Mouse (Mus musculus) ES-Bruce4 (cell line): ENCODE measurements around the gene Ap3d1. TPM values are rescaled to one million over a fixed set of nuclear protein-coding genes. Genes with fewer than 3 reads are reported as not detected.

ENCODE experiments used
- H3K27ac ChIP-seq: 2 replicates; pipeline ENCODE4 v1.5.1; 2012; ENCODE audit warnings: low read length, inconsistent platforms; ENCODE audit not compliant: insufficient read depth
- H3K27me3 ChIP-seq: 2 replicates; pipeline ENCODE4 v1.6.1; 2012; ENCODE audit warnings: mild to moderate bottlenecking, low read length, inconsistent platforms; ENCODE audit not compliant: control insufficient read depth, poor library complexity, insufficient read depth, severe bottlenecking
- H3K36me3 ChIP-seq: 2 replicates; pipeline ENCODE4 v1.6.1; 2012; ENCODE audit warnings: inconsistent platforms, mild to moderate bottlenecking, low read length, moderate library complexity; ENCODE audit not compliant: control insufficient read depth, poor library complexity, insufficient read depth, severe bottlenecking
- H3K4me1 ChIP-seq: one replicate; pipeline ENCODE4 v1.8.1; 2011; ENCODE audit warnings: low read length; ENCODE audit not compliant: control insufficient read depth, insufficient read depth
- H3K4me3 ChIP-seq: 2 replicates; pipeline ENCODE4 v1.5.1; 2011; ENCODE audit warnings: low read depth, mild to moderate bottlenecking, low read length
- H3K9ac ChIP-seq: 2 replicates; pipeline ENCODE4 v1.6.1; 2012; ENCODE audit warnings: low read depth, mild to moderate bottlenecking, inconsistent platforms; ENCODE audit not compliant: poor library complexity, severe bottlenecking
- H3K9me3 ChIP-seq: replicated peaks from 2 replicates; pipeline ENCODE4 v1.6.1; 2012; ENCODE audit warnings: mild to moderate bottlenecking, low read length, inconsistent platforms; ENCODE audit not compliant: control insufficient read depth, poor library complexity, insufficient read depth, severe bottlenecking
- CTCF ChIP-seq: IDR thresholded peaks from one replicate; pipeline ENCODE4 v1.8.1; 2011; ENCODE audit warnings: low read depth, low read length
- EP300 ChIP-seq: IDR thresholded peaks from 2 replicates; pipeline ENCODE4 v1.6.1; 2011; ENCODE audit warnings: low read depth, low read length; ENCODE audit not compliant: insufficient read depth
- POLR2A ChIP-seq: IDR thresholded peaks from one replicate; pipeline ENCODE4 v1.8.1; 2011; ENCODE audit warnings: low read length; ENCODE audit not compliant: insufficient read depth
- polyA plus RNA-seq: library from polyadenylated mRNA; stranded (reverse); fragments of >200 nt; gene quantifications from 2 replicates; pipeline ENCODE4 v1.2.4, GENCODE M21; 2011; ENCODE audit warnings: low read depth; ENCODE audit not compliant: missing spikeins, insufficient read depth, insufficient read length

Gene Ap3d1
- polyA plus RNA-seq, 1 experiment = 55.2 TPM

DNA sequence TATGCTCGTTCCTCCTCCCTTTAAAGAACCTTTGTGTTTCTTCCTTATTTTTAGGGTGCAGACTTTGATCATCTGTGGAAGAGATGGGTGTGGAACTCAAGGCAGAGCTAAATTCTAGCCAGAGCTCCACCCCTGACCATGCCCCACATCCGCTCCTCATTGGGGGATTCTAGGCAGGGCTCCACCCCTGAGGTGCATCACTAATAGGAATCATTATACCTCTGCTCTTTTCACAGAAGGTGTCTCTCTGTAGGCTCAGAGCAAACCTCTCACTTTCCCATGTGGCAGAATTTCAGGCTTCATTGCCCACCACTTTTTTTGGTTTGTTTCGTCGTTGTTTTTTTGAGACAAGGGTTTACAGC is 83.2 kb downstream of the Ap3d1 start:
- H3K27me3 ChIP-seq = no peaks in the 10 kb centered on the region
- H3K27ac ChIP-seq = peak overlapping the region; percentile 70
- H3K9me3 ChIP-seq = no peaks in the 10 kb centered on the region
- H3K9ac ChIP-seq = peak overlapping the region; percentile 8
- H3K4me3 ChIP-seq = no peak overlapping the region; the same call in 1 of the 2 replicates
- TF ChIP-seq POLR2A (no peak), CTCF (no peak), EP300 (no peak)
- peaks cover 13% of the 10 kb centered on the region for H3K4me1 ChIP-seq
- no peaks in the 10 kb centered on the region for H3K36me3 ChIP-seq

DNA sequence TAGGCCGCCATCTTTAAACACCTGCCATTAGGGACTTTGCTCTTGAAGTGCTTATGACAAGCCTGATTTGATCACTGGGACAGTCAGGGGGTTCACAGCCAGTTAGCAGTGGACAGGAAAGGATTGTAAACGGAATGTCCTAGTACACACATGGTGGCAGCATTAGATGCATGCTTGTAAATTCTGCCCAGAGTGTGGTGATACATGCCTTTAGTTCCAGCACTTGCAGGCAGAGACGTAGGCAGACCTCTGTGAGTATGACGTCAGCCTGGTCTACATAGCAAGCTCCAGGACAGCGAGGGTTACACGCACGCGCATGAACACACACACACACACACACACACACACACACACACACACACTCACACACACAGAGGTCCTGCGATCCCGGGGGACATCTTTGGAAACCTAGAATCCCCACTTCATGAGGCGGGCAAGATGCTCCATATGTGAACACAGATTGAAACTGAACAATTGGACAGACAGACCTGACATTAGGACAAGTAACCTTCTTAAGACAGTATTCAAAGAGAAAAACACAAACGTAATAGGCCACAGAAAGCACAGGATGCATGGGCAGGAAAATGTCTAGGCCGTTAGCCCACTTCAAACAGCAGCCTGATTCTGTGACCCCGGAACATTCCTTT is 83.7 kb downstream of the Ap3d1 start:
- H3K4me3 ChIP-seq = no peak overlapping the region
- peak overlapping the region; percentile 70 for H3K27ac ChIP-seq
- no peaks in the 10 kb centered on the region for H3K27me3 ChIP-seq
- peaks cover 11% of the 10 kb centered on the region for H3K4me1 ChIP-seq
- TF ChIP-seq EP300 = no peak
- TF ChIP-seq POLR2A = no peak
- no peak for TF ChIP-seq CTCF
- H3K9me3 ChIP-seq = no peaks in the 10 kb centered on the region
- no peaks in the 10 kb centered on the region for H3K36me3 ChIP-seq
- 0 out of 2 replicates have a peak overlapping the region, but pooled peaks have one; percentile 21 for H3K9ac ChIP-seq

Other genes starting within 250 kb of the Ap3d1 start
- not detected in 2 replicates for gene Onecut3, start 247.4 kb downstream of the Ap3d1 start, polyA plus RNA-seq
- gene Atp8b3, start 203.1 kb downstream of the Ap3d1 start, polyA plus RNA-seq = 1.2 and 1.6 TPM in 2 replicates
- gene Rexo1, start 180.7 kb downstream of the Ap3d1 start, polyA plus RNA-seq = 29.5 and 32.8 TPM in 2 replicates
- 24.9 TPM in 2 replicates for gene Klf16, start 164.9 kb downstream of the Ap3d1 start, polyA plus RNA-seq
- 35.8 and 49.5 TPM in 2 replicates for gene Abhd17a, start 151.9 kb downstream of the Ap3d1 start, polyA plus RNA-seq
- gene Scamp4, start 139.4 kb downstream of the Ap3d1 start, polyA plus RNA-seq = 58.4 and 68.9 TPM in 2 replicates
- 3.6 and 5.4 TPM in 2 replicates for gene Adat3, start 139.4 kb downstream of the Ap3d1 start, polyA plus RNA-seq
- gene Gm49322, start 136.2 kb downstream of the Ap3d1 start, polyA plus RNA-seq = 2.4 and 2.8 TPM in 2 replicates
- 82.7 and 84.6 TPM in 2 replicates for gene Csnk1g2, start 119.4 kb downstream of the Ap3d1 start, polyA plus RNA-seq
- gene Btbd2, start 85.2 kb downstream of the Ap3d1 start, polyA plus RNA-seq = 45.6 and 47.1 TPM in 2 replicates
- gene Mknk2, start 64.2 kb downstream of the Ap3d1 start, polyA plus RNA-seq = 54.6 and 57.4 TPM in 2 replicates
- 17.5 and 19.8 TPM in 2 replicates for gene Mob3a, start 40.3 kb downstream of the Ap3d1 start, polyA plus RNA-seq
- 7.2 and 9.6 TPM in 2 replicates for gene Izumo4, start 40.1 kb downstream of the Ap3d1 start, polyA plus RNA-seq
- gene Dot1l, start 12.9 kb upstream of the Ap3d1 start, polyA plus RNA-seq = 42.6 and 48.3 TPM in 2 replicates
- 90.1 and 100 TPM in 2 replicates for gene Sf3a2, start 55.9 kb upstream of the Ap3d1 start, polyA plus RNA-seq
- gene Plekhj1, start 56.4 kb upstream of the Ap3d1 start, polyA plus RNA-seq = 73.5 and 81.6 TPM in 2 replicates
- gene Amh, start 63.0 kb upstream of the Ap3d1 start, polyA plus RNA-seq = 0.40 TPM in 1 of 2 replicates, not detected in the other
- gene Jsrp1, start 71.2 kb upstream of the Ap3d1 start, polyA plus RNA-seq = 0.85 TPM in 1 of 2 replicates, not detected in the other
- gene Oaz1, start 84.4 kb upstream of the Ap3d1 start, polyA plus RNA-seq = 471 and 498 TPM in 2 replicates
- 1.2 and 2.4 TPM in 2 replicates for gene Lingo3, start 101.8 kb upstream of the Ap3d1 start, polyA plus RNA-seq
- 105 and 135 TPM in 2 replicates for gene Lsm7, start 112.9 kb upstream of the Ap3d1 start, polyA plus RNA-seq
- 5.9 and 7.6 TPM in 2 replicates for gene Sppl2b, start 113.0 kb upstream of the Ap3d1 start, polyA plus RNA-seq
- 0.22 TPM in 1 of 2 replicates, not detected in the other for gene Tmprss9, start 129.6 kb upstream of the Ap3d1 start, polyA plus RNA-seq
- gene Timm13, start 158.7 kb upstream of the Ap3d1 start, polyA plus RNA-seq = 135 and 146 TPM in 2 replicates
- 25.9 and 28.2 TPM in 2 replicates for gene Lmnb2, start 176.0 kb upstream of the Ap3d1 start, polyA plus RNA-seq
- 80.7 and 86.3 TPM in 2 replicates for gene Gadd45b, start 187.8 kb upstream of the Ap3d1 start, polyA plus RNA-seq